Mouse (Mus musculus) right cerebral cortex, postnatal 36 days (tissue): ENCODE data around the gene Cftr.

Source experiments
- DNase-seq, 2 experiments: peaks; one replicate each; pipeline ENCODE4 v3.0.0; 2022; ENCODE audit warnings: low spot score in 2 of 2, mixed read lengths in 1 of 2

Cftr gene

DNA sequence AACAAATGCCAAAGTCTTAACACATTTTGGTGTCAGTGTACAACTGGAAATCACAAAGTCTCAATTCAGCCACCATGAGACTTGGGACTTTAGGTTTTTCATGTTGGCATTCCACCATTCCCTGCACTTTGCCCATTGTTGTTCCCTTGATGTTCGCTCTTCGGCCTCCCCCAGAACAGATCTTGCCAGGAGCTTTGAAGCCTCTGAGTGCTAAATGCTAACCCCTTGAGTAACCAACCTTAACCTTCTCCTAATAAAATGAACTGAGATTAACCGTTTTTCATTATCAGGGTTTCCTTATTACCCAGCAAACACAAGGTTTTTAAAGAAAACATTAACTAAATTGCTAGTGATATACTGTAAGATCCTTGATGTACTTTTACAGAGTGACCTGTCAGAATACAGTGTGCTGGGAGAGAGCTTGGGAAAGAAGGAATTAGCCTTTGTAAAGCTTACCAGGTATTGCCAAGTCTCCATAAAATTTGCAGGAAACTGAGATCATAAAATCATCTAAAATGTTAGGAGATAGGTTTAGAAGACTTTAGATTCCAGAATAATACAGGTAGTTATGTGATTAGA, 144.0 kb downstream of the Cftr start:
- no peak for DNase-seq

DNA sequence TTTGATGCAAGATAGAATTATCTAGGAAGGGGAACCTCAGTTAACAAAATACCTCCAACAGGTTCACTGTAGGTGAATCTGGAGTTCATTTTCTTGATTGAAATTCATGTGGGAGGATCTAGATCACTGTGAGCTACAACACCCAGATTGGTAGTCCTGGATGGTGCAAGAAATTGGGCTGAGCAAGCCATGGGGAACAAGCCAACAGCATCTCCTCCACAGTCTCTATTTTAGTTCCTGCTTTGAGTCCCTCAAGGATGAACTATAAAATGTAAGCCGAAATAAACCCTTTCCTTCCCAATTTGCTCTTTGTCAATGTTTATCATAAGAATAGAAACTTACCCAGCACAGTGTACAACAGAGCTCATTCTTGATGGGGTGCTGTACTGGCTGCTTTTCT, 152.5 kb downstream of the Cftr start:
- no peak for DNase-seq

DNA sequence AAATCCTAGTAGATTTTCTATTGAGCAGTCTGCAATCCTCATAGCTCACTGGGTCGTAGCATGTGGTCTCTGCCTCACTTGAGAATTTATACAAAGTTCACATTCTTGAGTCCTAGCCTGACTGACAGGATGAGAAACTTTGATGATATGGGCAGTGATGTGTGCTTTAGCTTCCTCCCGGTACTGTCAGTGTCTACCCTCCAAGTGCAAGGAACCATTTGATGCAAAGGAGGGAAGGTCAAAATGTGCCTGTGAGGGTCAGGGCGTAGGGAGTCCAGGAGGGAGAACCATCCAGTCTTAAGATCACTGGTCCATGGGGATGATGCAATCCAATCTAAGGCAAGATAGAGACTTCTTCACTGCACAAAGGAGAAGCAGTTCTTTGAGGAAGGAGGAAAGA, 164.9 kb downstream of the Cftr start:
- no peak for DNase-seq

DNA sequence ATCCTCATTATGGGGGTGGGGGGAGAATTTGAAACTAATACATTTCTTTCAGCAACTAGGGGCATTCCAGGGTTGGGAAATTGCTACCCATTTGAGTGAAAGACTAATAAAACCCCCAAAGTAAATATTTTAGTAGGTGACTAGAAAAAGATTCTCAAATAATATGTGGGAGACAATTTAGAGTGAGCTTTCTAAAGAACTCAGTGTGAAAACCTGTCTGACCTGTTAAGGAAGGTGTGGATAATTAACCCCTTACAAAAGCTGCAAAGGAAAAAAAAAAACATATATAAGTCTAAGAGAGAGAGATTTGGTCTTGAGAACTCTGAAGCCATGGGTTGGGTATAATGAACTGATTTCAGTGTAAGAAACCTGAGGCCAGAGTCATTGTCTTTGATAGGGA, 167.8 kb downstream of the Cftr start:
- no peak for DNase-seq

GRCm38 (mm10) chr6:18344272-18344671, 173.8 kb downstream of the Cftr start:
- DNase-seq, result no peak

DNA sequence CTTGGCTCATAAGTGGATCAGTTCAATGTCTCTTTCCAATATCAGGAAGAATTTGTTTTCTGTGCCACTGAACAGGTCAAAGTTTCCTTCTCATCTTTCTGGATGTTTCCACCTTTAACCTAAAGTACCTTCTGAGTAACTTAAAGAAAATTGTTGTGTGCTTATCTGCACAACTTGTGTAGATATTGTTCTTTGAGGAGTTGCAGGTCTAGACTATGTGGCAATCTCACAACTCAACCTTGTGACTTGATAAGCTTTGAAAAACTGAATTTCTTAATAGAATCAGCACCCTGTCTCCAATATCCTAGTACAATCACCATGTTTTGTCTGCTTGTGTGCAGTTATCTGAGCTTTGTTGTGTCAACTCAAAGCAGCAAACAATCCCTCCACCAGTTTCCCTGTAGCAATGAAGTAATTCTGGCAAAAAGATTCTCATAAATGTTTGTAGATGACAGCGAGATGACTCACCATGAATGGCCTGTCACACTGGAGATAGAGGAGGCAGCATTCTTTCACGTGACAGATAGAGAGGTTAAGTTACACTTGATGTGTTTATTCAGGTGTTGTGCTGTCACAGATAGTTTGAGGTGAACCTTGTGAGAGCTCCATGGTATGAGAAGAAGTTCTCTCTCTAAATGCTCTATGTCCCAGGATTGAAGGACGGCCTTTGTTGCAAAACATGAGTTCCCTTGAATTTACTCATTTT, 178.8 kb downstream of the Cftr start:
- DNase-seq, result no peak

DNA sequence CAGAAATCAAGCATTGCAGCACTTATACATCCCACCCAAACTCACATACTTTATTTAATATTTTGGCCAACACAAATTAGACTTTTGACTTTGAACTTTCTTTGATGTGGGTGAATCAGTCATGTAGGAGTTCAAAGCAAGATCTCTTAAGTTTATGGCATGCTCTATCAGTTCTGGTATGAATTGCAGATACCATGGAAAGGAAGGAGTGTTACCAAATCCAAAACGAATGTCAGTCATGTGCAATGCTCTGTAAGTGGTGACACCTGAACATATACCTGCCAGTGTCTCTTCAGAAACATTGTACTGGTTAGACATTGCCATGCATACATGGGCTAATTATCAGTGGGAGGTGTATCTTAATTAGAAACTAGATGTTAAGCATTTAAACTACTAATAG, 189.7 kb downstream of the Cftr start:
- DNase-seq, result no peak

- no peak for DNase-seq
These were observed 190.5 kb downstream of the Cftr start for GRCm38 (mm10) chr6:18360955-18361354.

GRCm38 (mm10) chr6:18362232-18362631, 191.7 kb downstream of the Cftr start:
- DNase-seq, result no peak

GRCm38 (mm10) chr6:18369054-18369453, 198.6 kb downstream of the Cftr start:
- no peak for DNase-seq

DNA sequence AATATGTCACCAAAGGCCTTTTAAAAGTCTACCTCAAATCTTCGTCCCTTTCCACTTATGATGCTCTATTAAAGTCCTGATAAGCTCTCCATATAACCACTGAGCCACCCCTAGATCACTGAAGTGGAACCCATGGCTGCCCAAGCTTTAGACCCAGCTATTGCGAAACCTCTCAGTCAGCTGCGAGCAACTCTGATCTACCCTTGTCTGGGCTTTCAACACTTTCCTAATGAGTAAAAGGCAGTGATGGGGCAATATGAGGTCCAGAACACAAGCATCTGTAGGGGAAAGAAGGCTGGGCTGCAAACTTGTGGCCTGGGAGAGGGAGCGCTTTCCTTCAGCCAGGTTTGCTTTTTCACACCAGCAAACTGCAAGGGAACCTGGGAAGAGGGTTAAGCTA, 199.2 kb downstream of the Cftr start:
- no peak for DNase-seq
